Mouse (Mus musculus) splenic B cell, adult 2 months (primary cell): ENCODE measurements at regions not wholly inside any gene's neighbourhood (a gene's known extent, or its start where the extent isn't known, plus 50 kb on each side); places are given as distances from the start of the nearest gene placed in this dataset.

Experiments used
- DNase-seq: peaks from one replicate; pipeline ENCODE4 v3.0.0-alpha.2; 2011; ENCODE audit warnings: low read depth, low spot score
- H3K27me3 ChIP-seq: 2 replicates; pipeline ENCODE4 v1.6.1; 2012; ENCODE audit warnings: mild to moderate bottlenecking, low read length, moderate library complexity, mixed read lengths; ENCODE audit not compliant: control insufficient read depth, poor library complexity, insufficient read depth, severe bottlenecking
- H3K36me3 ChIP-seq: 2 replicates; pipeline ENCODE4 v1.6.1; 2012; ENCODE audit warnings: mild to moderate bottlenecking, low read length, moderate library complexity, mixed read lengths; ENCODE audit not compliant: control insufficient read depth, poor library complexity, insufficient read depth, severe bottlenecking

DNA sequence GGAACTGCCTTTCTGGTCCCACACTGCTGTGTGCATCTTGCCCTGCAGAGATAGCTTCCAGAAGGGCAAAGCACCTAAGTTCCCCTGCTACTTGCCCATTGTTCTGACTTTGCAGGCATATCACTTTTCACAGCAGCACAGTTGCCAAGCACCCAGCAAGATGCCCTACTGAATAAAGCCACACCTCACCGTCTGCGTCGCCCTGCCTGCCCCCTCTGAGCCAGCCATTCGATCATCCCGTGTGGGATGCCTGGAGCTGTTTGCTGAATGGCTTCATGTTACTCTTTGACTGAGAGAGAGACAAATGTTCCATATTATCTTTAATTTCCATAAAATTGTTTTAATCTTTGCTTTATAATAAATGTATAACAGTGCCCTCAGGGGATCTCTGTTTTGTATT is 407.2 kb downstream of the Lmo4 start:
- no peaks in the 10 kb centered on the region for H3K36me3 ChIP-seq
- DNase-seq: no peak
- H3K27me3 ChIP-seq: no peaks in the 10 kb centered on the region; the same call in 1 of the 2 replicates

DNA sequence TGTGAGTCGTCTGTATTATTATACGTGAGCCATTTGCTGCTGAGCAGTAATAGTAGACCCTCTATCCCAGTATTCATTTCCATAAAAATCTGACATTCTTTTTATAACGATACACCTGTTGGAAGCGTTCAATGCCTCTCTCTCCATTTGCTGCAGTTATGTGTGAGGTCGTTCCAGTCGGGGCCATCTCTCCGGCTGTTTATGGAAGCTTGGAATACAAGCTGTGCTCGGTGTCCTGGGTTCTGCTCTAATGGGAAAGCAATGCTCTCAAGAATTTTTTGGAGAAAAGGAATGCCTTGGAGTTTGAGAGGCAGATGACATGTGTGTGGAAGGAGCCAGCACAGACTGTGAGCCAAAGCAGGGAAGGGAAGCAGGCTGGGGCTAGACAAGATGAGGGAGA is 414.1 kb downstream of the Lmo4 start:
- H3K36me3 ChIP-seq: no peaks in the 10 kb centered on the region
- H3K27me3 ChIP-seq: no peaks in the 10 kb centered on the region
- no peak for DNase-seq

DNA sequence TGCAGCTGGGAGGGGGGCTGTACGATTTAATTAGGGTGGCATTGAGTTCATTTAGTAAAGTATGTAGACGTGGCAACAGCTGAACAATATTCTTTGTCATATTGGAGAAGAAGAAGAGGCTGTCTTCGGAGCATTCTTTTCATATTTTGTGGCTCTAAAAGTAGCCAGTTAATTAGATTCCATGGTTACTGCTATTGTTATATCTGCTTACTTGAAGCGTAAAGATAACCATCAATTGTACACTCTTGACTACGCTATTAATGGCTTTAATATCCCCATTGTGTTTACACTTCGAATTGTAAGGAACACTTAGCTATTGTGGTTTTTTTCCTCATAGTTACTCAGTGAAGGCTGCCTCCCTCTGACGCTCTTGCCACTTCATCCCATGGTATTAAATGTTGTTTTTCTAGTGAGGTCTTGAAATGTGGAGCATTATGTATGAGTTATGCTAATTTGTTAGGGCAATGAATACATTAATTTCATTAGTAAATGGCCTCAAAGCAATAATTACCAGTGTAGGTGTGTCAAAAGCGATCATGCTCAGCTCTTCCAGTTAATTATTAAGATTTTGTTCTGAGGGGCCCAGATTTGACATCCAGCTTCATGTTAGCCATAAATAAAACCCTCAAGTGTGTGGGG is 415.0 kb downstream of the Lmo4 start:
- no peak for DNase-seq
- Histone ChIP-seq H3K27me3 (no peaks in the 10 kb centered on the region), H3K36me3 (no peaks in the 10 kb centered on the region)

DNA sequence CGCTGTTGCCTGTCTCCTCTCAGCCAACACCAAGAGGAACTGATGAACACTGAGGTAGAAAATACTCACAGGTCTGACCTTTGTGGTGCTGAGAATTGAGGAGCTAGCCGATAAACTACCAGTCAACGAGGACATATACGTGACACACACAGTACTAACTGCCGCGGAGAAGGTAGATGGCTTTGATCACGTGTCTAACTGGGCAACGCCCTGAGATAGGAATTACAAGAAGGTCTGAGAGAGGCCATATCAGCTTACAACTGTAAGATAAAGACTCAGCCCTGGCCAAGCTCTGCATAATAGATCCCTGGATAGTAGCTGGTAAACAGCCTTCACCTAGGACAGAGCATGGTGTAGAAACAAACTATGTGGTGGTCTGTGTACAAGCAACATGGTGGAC is 418.1 kb downstream of the Lmo4 start:
- no peak for DNase-seq
- H3K36me3 ChIP-seq: no peaks in the 10 kb centered on the region
- H3K27me3 ChIP-seq: no peaks in the 10 kb centered on the region

DNA sequence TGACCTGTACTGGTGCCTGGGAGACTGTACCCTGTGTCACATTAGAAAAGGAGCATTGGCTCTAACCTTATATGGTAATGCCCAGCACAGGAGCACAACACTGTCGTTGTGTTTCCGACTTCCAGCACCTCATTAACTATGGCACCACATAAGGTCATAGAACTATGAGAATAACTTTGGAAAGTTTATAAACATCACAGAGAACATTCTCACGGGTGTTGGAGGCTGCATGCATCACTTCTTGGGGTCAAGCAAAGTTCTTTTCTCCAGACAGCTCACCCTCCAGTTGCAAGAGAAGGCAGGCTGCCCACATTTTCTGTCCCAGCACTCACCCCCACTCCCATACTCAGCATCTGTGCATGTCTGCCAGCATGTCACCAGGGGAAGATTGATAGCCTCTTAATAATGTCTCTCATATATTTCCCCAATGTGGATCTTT is 420.6 kb downstream of the Lmo4 start:
- no peaks in the 10 kb centered on the region for H3K27me3 ChIP-seq
- DNase-seq: no peak
- no peaks in the 10 kb centered on the region for H3K36me3 ChIP-seq

DNA sequence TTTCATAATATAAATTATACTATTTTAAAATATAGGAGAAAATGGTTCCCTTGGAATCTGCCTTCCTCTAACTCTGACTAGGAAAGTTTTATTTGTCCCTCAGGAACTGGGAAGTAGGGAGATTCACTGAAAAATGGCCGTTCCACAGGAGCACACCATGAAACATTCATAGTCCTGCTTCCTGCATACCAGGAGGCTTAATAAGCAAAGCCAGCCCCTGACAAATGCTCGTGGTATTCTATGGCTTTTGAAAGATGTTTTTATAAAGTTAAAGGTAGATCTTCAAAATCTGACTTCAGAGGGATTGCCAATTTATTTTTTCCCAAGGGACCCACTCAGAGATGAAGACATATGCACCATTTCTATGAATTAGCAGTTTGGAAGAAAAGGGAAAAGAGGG is 426.9 kb downstream of the Lmo4 start:
- no peak for DNase-seq
- no peaks in the 10 kb centered on the region for H3K27me3 ChIP-seq

DNA sequence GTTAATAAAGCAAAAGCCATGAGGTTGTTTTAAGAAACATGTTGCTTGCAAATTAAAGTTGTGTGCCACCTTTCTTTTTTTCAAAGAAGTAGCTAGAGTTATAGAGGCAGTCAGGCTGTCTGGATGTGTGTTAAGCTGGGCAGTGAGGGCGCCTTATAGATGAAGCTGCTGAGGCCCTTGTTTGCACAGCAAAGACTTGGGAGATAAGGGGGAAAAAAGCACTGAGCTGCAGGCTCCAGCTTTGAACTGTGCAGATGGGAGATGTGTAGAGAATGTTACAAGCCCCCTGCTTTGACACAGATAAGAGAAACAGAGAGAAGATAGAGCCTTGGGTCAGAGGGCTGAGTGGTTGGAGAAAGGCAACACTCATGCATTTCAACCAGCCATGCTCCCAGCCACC is 445.7 kb downstream of the Lmo4 start:
- Histone ChIP-seq H3K36me3 (no peaks in the 10 kb centered on the region), H3K27me3 (no peaks in the 10 kb centered on the region; the same call in 1 of the 2 replicates)
- no peak for DNase-seq

More for the DNA sequence above, 426.9 kb downstream of the Lmo4 start:
- no peaks in the 10 kb centered on the region for H3K36me3 ChIP-seq

DNA sequence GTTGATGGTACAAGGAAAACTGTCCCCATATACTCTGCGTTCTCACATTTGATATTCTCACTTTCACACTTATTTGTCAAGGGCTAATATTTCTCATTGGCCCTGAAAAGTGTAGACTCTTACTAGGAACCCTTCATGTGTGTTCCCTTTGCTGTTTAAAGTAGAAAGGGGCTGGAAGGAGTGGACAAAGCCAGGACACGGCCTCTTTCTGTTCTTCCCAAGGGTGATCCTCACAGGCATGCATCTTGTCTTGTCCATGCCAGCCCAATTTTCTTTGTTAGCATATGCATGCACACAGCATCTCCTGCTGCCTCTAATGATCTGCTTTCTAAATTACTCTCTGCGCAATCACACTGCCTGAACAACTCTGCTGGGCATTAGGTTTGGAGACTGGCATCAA is 451.8 kb downstream of the Lmo4 start:
- no peaks in the 10 kb centered on the region for H3K36me3 ChIP-seq
- no peaks in the 10 kb centered on the region; the same call in 1 of the 2 replicates for H3K27me3 ChIP-seq
- DNase-seq: no peak

DNA sequence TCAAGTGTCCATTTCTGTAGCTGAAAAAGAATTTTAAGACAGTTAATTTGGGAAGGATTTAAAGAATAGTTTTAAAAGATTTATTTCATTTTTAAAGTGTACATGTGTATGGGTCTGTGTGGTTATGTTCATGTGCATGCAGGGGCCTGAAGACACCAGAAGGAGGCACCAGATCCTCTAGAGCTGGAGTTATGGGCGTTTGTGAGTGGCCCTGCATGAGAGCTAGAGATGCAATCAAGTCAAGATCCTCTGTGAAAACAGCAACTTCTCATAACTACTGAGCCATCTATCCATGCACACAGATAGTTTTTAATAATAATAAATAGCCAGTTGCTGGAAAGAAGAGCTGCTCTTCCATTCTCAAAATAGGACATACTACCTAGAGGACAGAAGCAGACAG is 452.4 kb downstream of the Lmo4 start:
- Histone ChIP-seq H3K36me3 (no peaks in the 10 kb centered on the region), H3K27me3 (no peaks in the 10 kb centered on the region; the same call in 1 of the 2 replicates)
- DNase-seq: no peak

DNA sequence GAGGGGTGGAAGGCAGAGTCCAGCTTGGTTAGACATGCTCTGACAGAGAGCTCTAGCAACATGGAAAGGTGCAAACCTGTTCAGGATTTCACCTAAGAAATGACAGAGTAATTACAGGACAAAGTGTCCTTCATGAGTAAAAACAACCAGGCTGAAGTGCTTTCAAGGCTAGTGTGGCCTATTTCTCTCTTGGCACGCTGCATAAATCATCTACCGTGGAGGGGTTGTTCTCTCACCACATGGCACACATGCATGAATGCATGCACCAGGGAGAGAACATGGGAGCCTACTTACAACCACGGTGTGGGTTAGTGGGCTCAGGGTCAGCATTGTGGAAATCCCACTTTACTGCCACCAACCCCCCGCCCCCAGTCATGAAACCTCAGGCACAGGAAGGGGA is 454.9 kb downstream of the Lmo4 start:
- H3K27me3 ChIP-seq: no peaks in the 10 kb centered on the region; the same call in 1 of the 2 replicates
- no peak for DNase-seq
- H3K36me3 ChIP-seq: no peaks in the 10 kb centered on the region

DNA sequence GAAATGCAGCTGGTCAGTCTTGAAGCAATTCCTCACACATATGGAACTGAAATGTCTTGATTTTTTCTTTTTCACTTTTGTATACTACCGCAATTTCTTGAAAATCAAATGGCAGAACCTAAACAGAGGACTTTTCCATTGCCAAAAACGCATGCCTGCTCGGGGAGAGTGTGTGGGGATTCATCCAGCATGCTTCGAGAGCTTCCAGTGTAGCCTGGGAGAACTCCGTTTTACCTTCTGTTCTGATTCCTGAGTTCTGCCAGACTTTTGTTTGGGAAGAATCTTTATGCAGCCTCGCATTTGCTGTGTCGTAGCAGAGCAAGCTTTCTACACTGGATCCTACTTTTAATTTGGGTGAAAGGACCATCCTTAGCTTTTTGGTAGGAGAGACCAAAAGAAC is 461.4 kb downstream of the Lmo4 start:
- Histone ChIP-seq H3K27me3 (no peaks in the 10 kb centered on the region), H3K36me3 (no peaks in the 10 kb centered on the region)
- no peak for DNase-seq

DNA sequence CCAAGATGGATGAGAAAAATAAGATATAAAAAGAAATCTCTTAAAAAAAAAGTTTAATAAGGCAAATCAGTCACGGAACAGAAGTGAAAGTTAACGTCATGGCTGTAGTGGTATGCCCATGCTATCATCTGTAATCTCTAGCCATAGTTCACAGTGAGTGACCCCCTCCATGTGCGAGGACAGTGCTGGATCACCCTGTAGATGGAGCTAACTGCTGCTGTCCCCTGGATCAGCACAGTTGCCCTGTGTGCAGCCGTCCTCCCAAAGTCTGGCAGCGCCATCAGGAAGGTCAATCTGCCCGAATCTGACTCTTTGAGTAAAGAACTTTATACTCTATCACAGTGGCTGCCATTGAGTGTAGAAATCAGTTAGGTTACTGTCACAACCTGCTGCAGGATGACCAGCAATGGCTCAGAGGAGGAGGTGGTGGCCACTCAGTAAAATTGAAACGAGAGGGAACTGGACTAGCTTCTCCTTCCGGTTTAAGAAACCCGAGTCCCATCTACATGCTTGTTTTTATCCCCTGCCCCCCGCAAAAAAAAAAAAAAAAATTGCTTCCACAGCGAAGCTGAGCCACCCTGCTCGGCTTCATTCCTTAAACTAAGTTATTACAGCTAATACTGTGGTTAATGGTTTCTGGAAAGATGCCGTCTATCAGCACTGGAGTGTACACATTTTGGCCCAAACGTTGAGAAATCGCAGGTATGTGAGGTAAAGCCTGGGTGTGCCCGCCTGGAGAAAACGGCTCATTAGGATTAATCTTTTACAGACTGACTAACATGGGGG is 462.0 kb downstream of the Lmo4 start:
- no peaks in the 10 kb centered on the region for H3K27me3 ChIP-seq
- DNase-seq: no peak
- no peaks in the 10 kb centered on the region for H3K36me3 ChIP-seq

DNA sequence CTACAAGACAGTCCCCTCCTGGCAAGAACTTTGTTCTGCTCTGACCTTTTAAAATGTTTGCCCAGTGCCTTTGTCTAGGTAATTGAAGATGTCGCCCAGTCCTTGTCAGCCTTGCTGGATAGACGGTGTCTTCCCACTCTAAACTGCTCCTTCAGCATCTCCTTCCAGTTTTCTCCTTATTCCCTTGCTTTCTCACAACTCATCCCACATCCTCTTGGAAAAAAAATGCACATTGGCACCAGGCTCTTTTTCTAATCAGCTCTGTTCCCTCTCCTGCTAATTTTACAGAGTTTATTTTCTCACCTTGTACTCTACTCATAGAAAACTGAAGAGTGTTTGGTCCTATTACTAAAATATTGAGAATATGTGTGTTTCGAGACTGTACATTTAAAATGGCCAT is 466.3 kb downstream of the Lmo4 start:
- no peaks in the 10 kb centered on the region for H3K36me3 ChIP-seq
- H3K27me3 ChIP-seq: no peaks in the 10 kb centered on the region
- DNase-seq: no peak

DNA sequence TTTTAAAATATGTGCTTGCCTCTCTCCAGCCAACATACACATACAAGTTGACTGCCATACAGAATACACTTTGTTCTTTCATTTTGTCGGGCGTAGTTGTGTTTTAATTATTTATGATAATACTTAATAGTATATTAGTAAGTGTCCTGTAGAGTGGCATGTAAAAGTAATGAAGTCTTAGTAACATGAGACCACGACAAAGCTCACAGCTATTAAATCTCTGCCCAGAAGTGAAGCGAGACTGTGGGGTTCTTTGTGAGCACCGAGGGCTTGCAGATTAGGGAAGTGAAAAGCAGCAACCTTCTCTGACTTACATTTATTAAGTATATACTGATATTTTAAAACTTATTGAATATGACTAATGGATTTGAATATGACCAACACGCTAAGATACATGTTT is 467.2 kb downstream of the Lmo4 start:
- DNase-seq: peak; percentile 42
- Histone ChIP-seq H3K36me3 (no peaks in the 10 kb centered on the region), H3K27me3 (no peaks in the 10 kb centered on the region)

DNA sequence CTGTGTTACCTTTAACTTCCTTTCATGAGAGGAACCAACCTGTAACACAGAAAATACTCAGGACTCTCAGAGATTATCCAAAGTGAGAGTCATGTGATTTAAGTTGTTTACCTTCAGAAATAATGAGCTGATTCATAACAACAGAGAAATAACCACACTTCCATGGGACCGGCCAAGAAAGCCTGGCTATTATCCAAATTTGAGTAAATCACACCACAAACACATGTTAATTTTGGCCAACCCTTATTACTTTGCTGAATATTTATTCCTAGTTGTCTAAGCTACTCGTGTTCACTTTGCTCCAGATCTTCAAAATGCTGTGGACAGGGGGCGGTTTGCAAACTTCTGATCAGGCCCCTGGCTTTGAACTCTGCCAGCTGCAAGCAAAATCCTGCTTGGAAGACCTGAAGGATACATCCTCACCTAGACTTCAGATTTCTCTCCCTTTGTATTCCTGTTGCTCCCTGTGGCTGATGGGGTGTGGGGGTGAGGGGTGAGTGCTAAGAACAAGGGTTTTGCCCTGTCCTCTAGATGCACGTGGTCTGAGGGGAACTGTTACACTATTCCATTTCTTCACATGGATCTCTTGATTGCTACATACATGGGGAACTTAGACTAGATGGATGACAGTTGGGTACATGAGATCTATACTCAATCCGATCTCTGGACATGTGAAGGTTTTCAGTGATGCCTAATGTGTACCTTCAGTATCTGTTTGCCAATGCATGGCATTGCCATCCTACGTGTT is 468.2 kb downstream of the Lmo4 start:
- Histone ChIP-seq H3K36me3 (no peaks in the 10 kb centered on the region), H3K27me3 (no peaks in the 10 kb centered on the region)
- no peak for DNase-seq
